Comparison of ENCODE assay signal across 7 mouse cellular contexts in the genomic region with DNA sequence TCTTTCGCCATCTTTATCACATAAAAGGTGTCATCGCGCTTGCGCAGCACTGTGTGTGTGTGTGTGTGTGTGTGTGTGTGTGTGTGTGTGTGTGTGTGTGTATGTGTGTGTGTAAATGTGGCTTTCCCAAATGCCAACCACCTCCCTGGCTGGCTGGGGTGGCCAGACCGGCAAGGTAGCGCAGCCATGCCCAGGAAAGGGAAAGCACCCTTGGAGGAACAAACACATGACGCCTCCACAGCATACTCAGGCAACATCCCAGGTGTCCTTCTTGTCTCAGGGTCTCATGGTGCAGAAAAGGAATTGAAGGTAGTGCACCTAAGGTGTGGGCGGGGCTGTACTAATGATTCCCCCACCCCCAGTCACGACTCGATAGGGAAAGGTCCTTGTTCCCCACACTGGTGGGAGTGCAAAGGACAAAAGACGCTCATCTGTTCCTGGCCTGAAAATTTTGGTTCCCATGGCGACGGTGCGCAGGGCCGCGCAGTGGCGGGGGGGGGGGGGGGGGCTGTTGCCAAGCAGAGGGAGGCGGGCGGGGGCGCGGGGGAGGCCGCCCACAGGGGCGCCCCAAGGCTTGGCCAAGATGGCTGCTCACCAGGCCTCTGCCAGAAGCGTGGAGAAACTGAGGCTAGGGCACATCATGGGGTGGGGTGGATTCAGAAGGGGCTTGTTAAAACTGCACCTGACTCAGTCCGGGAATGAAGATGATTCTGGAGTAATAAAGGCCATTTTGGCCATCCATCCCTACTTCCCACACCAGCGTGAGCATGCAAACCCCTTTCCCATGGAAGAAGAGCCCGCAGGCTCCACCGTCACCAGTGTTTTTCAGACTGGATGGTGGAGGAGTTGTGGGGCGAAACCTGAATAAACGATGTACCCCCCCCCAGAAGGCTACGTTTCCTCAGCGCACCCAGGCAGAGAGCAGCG. TPM values are rescaled to one million over a fixed set of nuclear protein-coding genes. Genes with fewer than 3 reads are reported as not detected.
DNase-seq lines count a peak whose midpoint lies in the region; ATAC-seq and TF ChIP-seq lines count a peak whose summit lies in the region.

No protein-coding gene starts in this region.

- peak; percentile 55 to 79 for DNase-seq in left cerebral cortex, postnatal 14 days (ENCODE audit: low spot score in 2 of 2)
- DNase-seq in left cerebral cortex, postnatal 4 days, result no peak
- DNase-seq in brain, embryonic 14.5 days (ENCODE audit: low read depth), result peak; percentile 79
- DNase-seq in limb, embryonic 10.5 days (ENCODE audit: low spot score), result peak; percentile 50
- DNase-seq in gastrocnemius, adult 18-20 months (ENCODE audit: low spot score), result no peak

- no peak for TF ChIP-seq CTCF in brain, embryonic 14.5 days (IDR thresholded peaks at IDR 0.05; ENCODE audit: borderline replicate concordance, extremely low read depth, insufficient read depth, insufficient read length)
- TF ChIP-seq CTCF in embryonic fibroblast, embryonic 13.5 days (IDR thresholded peaks at IDR 0.05; ENCODE audit: borderline replicate concordance, insufficient read depth, low read length), result no peak

- peak overlapping the region; percentile 84 for H3K4me2 ChIP-seq in neural tube, embryonic 14.5 days (ENCODE audit: low read depth, low read length)

- intact Hi-C loops in left cerebral cortex, postnatal 14 days (cut with DNase I), result no loop called here
- intact Hi-C loops in left cerebral cortex, postnatal 4 days (cut with DNase I), result no loop called here

- WGBS in limb, embryonic 10.5 days, result 6% methylated on average over 33 of the region's 33 CpGs
- 2% methylated on average over 27 of the region's 33 CpGs for WGBS in neural tube, embryonic 14.5 days

- H3K9me3 ChIP-seq in limb, embryonic 10.5 days (replicated peaks), result 0 out of 2 replicates have a peak, but pooled peaks cover 2% of the 10 kb centered on the region
- no peaks in the 10 kb centered on the region for H3K9me3 ChIP-seq in neural tube, embryonic 14.5 days (ENCODE audit: control insufficient read depth, low read length)

- 0 out of 2 replicates have a peak, but pooled peaks have one; percentile 3 for TF ChIP-seq POLR2A in brain, embryonic 14.5 days (IDR thresholded peaks at IDR 0.05; ENCODE audit: borderline replicate concordance, extremely low read depth, insufficient read depth, insufficient read length, poor library complexity, severe bottlenecking)
- peak; percentile 8; the same call in 1 of the 2 replicates for TF ChIP-seq POLR2A in embryonic fibroblast, embryonic 13.5 days (IDR thresholded peaks at IDR 0.05; ENCODE audit: low read depth, low read length)

- peak overlapping the region; percentile 83 for H3K4me3 ChIP-seq in embryonic fibroblast, embryonic 13.5 days (ENCODE audit: insufficient read depth, low read length)
- peak overlapping the region; percentile 85 for H3K4me3 ChIP-seq in limb, embryonic 10.5 days
- H3K4me3 ChIP-seq in neural tube, embryonic 14.5 days (ENCODE audit: low read depth, low read length), result peak overlapping the region; percentile 74

- H3K27ac ChIP-seq in embryonic fibroblast, embryonic 13.5 days (ENCODE audit: insufficient read depth, low read length), result 0 out of 2 replicates have a peak overlapping the region, but pooled peaks have one; percentile 22
- H3K27ac ChIP-seq in limb, embryonic 10.5 days, result peak overlapping the region; percentile 88
- peak overlapping the region; percentile 94 for H3K27ac ChIP-seq in neural tube, embryonic 14.5 days (ENCODE audit: low read depth, low read length)

- peaks cover 71% of the 10 kb centered on the region for H3K27me3 ChIP-seq in limb, embryonic 10.5 days (ENCODE audit: low read depth, poor library complexity, severe bottlenecking)
- no peaks in the 10 kb centered on the region for H3K27me3 ChIP-seq in neural tube, embryonic 14.5 days (ENCODE audit: control insufficient read depth, insufficient read depth, low read length)

- H3K36me3 ChIP-seq in limb, embryonic 10.5 days, result peaks cover 37% of the 10 kb centered on the region
- peaks cover 26% of the 10 kb centered on the region for H3K36me3 ChIP-seq in neural tube, embryonic 14.5 days (ENCODE audit: control insufficient read depth, insufficient read depth, low read length)

- H3K9ac ChIP-seq in neural tube, embryonic 14.5 days (replicated peaks; ENCODE audit: low read depth, low read length), result peak overlapping the region; percentile 97

- no peak for ATAC-seq in neural tube, embryonic 14.5 days (ENCODE audit: low read depth)

- 0 out of 2 replicates have a peak, but pooled peaks cover 2% of the 10 kb centered on the region for H3K4me1 ChIP-seq in embryonic fibroblast, embryonic 13.5 days (ENCODE audit: control insufficient read depth, insufficient read depth, low read length)
- peaks cover 60% of the 10 kb centered on the region for H3K4me1 ChIP-seq in limb, embryonic 10.5 days
- peaks cover 21% of the 10 kb centered on the region for H3K4me1 ChIP-seq in neural tube, embryonic 14.5 days (ENCODE audit: control insufficient read depth, insufficient read depth, low read length)

RNA-seq across cellular contexts. Expression of gene Atp5d, which starts 0.5 kb away (rescaled TPM):
- 100 to 1,000 TPM; 403 to 424 TPM for total RNA-seq in left cerebral cortex, postnatal 14 days (2021)
- total RNA-seq in left cerebral cortex, postnatal 4 days (2021), result 100 to 1,000 TPM; 247 to 270 TPM
- polyA plus RNA-seq in brain, embryonic 14.5 days (2012; rRNA removed), result 445 and 501 TPM in 2 replicates
- polyA plus RNA-seq in embryonic fibroblast, embryonic 13.5 days (2011; ENCODE audit: insufficient read length, low read depth, missing spikeins), result 202 and 250 TPM in 2 replicates
- polyA plus RNA-seq in limb, embryonic 10.5 days (2016; fragmentation: Nextera tagmentation; extraction: Ambion mirVana), result 487 and 503 TPM in 2 replicates
- 472 and 519 TPM in 2 replicates for polyA plus RNA-seq in neural tube, embryonic 14.5 days (2014; fragmentation: Nextera tagmentation; extraction: Ambion mirVana)
- 100 to 1,000 TPM; 573 to 611 TPM for total RNA-seq in gastrocnemius, adult 18-20 months (2021)

RNA-seq across cellular contexts. Expression of gene Cbarp, which starts 2.7 kb away (rescaled TPM):
- total RNA-seq in left cerebral cortex, postnatal 14 days (2021), result 100 to 1,000 TPM; 437 to 473 TPM
- 100 to 1,000 TPM; 299 to 316 TPM for total RNA-seq in left cerebral cortex, postnatal 4 days (2021)
- 152 and 242 TPM in 2 replicates for polyA plus RNA-seq in brain, embryonic 14.5 days (2012; rRNA removed)
- 24.1 and 28.4 TPM in 2 replicates for polyA plus RNA-seq in embryonic fibroblast, embryonic 13.5 days (2011; ENCODE audit: insufficient read length, low read depth, missing spikeins)
- polyA plus RNA-seq in limb, embryonic 10.5 days (2016; fragmentation: Nextera tagmentation; extraction: Ambion mirVana), result 3.3 and 4.7 TPM in 2 replicates
- 82.2 and 101 TPM in 2 replicates for polyA plus RNA-seq in neural tube, embryonic 14.5 days (2014; fragmentation: Nextera tagmentation; extraction: Ambion mirVana)
- total RNA-seq in gastrocnemius, adult 18-20 months (2021), result 1 to 10 TPM; 1.6 to 1.9 TPM

RNA-seq across cellular contexts. Expression of gene Midn, which starts 10.2 kb away (rescaled TPM):
- total RNA-seq in left cerebral cortex, postnatal 14 days (2021), result 10 to 100 TPM; 94.0 to 96.3 TPM
- 100 to 1,000 TPM; 158 to 163 TPM for total RNA-seq in left cerebral cortex, postnatal 4 days (2021)
- 177 and 213 TPM in 2 replicates for polyA plus RNA-seq in brain, embryonic 14.5 days (2012; rRNA removed)
- 101 TPM in 2 replicates for polyA plus RNA-seq in embryonic fibroblast, embryonic 13.5 days (2011; ENCODE audit: insufficient read length, low read depth, missing spikeins)
- 26.2 and 27.1 TPM in 2 replicates for polyA plus RNA-seq in limb, embryonic 10.5 days (2016; fragmentation: Nextera tagmentation; extraction: Ambion mirVana)
- polyA plus RNA-seq in neural tube, embryonic 14.5 days (2014; fragmentation: Nextera tagmentation; extraction: Ambion mirVana), result 38.8 and 39.8 TPM in 2 replicates
- total RNA-seq in gastrocnemius, adult 18-20 months (2021), result 10 to 100 TPM; 40.6 to 47.9 TPM

RNA-seq across cellular contexts. Expression of gene Stk11, which starts 22.3 kb away (rescaled TPM):
- total RNA-seq in left cerebral cortex, postnatal 14 days (2021), result 10 to 100 TPM; 86.2 to 90.8 TPM
- 100 to 1,000 TPM; 100 to 111 TPM for total RNA-seq in left cerebral cortex, postnatal 4 days (2021)
- 112 and 127 TPM in 2 replicates for polyA plus RNA-seq in brain, embryonic 14.5 days (2012; rRNA removed)
- polyA plus RNA-seq in embryonic fibroblast, embryonic 13.5 days (2011; ENCODE audit: insufficient read length, low read depth, missing spikeins), result 80.8 and 91.7 TPM in 2 replicates
- 16.1 and 17.0 TPM in 2 replicates for polyA plus RNA-seq in limb, embryonic 10.5 days (2016; fragmentation: Nextera tagmentation; extraction: Ambion mirVana)
- polyA plus RNA-seq in neural tube, embryonic 14.5 days (2014; fragmentation: Nextera tagmentation; extraction: Ambion mirVana), result 21.3 and 26.0 TPM in 2 replicates
- 100 to 1,000 TPM; 145 to 148 TPM for total RNA-seq in gastrocnemius, adult 18-20 months (2021)

RNA-seq across cellular contexts. Expression of gene Cirbp, which starts 27.9 kb away (rescaled TPM):
- 100 to 1,000 TPM in 1 of 2 experiments, 10 to 100 TPM in 1; 95.6 to 111 TPM for total RNA-seq in left cerebral cortex, postnatal 14 days (2021)
- total RNA-seq in left cerebral cortex, postnatal 4 days (2021), result 100 to 1,000 TPM; 211 to 228 TPM
- 381 and 490 TPM in 2 replicates for polyA plus RNA-seq in brain, embryonic 14.5 days (2012; rRNA removed)
- polyA plus RNA-seq in embryonic fibroblast, embryonic 13.5 days (2011; ENCODE audit: insufficient read length, low read depth, missing spikeins), result 29.2 and 50.2 TPM in 2 replicates
- 90.7 and 129 TPM in 2 replicates for polyA plus RNA-seq in limb, embryonic 10.5 days (2016; fragmentation: Nextera tagmentation; extraction: Ambion mirVana)
- polyA plus RNA-seq in neural tube, embryonic 14.5 days (2014; fragmentation: Nextera tagmentation; extraction: Ambion mirVana), result 249 and 286 TPM in 2 replicates
- 10 to 100 TPM; 28.9 to 37.5 TPM for total RNA-seq in gastrocnemius, adult 18-20 months (2021)

Comparison
In these comparisons a context has a peak if more than half of its experiments do, and no peak if none do; other contexts are left out.
1. DNase-seq: peak in left cerebral cortex, postnatal 14 days (2 of 2), brain, embryonic 14.5 days (single experiment) and limb, embryonic 10.5 days (single experiment); none in left cerebral cortex, postnatal 4 days (single experiment) and gastrocnemius, adult 18-20 months (single experiment).
2. H3K27ac ChIP-seq: peak in every context shown above with its lines; median percentile 94 in neural tube, embryonic 14.5 days; 88 in limb, embryonic 10.5 days; 22 in embryonic fibroblast, embryonic 13.5 days.
3. Peak in every context shown above with its lines, with median percentiles within 50 percentile points of each other: H3K4me3 ChIP-seq.